Mouse (Mus musculus) Patski (cell line): Measurements from ENCODE around the gene Gm20075. TPM values are rescaled to one million over a fixed set of nuclear protein-coding genes. Genes with fewer than 3 reads are reported as not detected.

Experiments used
- ATAC-seq: fragments of 100-300 bp; one replicate; pipeline ENCODE4 v1.8.0; 2021
- CTCF ChIA-PET: fragments of 350-600 bp; sonication (Branson Sonifier 250); formaldehyde crosslinking; loops from one replicate; lab custom pipeline; 2022; ENCODE audit warnings: inconsistent platforms; lab: Charles Lee
- POLR2A ChIA-PET: fragments of 350-600 bp; sonication (Branson Sonifier 250); formaldehyde crosslinking; loops from one replicate; lab custom pipeline; 2022; ENCODE audit warnings: antibody characterized with exemption, inconsistent platforms; lab: Charles Lee
- DNase-seq: peaks from one replicate; pipeline ENCODE4 v3.0.0-alpha.2; 2011; ENCODE audit warnings: low read depth, low spot score
- H3K27me3 ChIP-seq: fragments of 371-371 bp; one replicate; pipeline ENCODE4 v1.5.1; 2021
- CTCF ChIP-seq: fragments of 100-300 bp; IDR thresholded peaks from one replicate; pipeline ENCODE4 v1.5.1; 2021
- in situ Hi-C: fragments of 300-500 bp; cut with MboI; formaldehyde crosslinking; loops from 3 replicates; pipeline ENCODE4 v1.11.1; 2018; ENCODE audit warnings: low pct_unique_long_range_greater_than_20kb, mixed read lengths
- polyA plus RNA-seq: library from polyadenylated mRNA; unstranded; gene quantifications from one replicate; pipeline ENCODE4 v1.2.3, GENCODE M21; 2021

Gene Gm20075
- polyA plus RNA-seq, 1 experiment from 2014 or later, result 26.4 TPM

DNA sequence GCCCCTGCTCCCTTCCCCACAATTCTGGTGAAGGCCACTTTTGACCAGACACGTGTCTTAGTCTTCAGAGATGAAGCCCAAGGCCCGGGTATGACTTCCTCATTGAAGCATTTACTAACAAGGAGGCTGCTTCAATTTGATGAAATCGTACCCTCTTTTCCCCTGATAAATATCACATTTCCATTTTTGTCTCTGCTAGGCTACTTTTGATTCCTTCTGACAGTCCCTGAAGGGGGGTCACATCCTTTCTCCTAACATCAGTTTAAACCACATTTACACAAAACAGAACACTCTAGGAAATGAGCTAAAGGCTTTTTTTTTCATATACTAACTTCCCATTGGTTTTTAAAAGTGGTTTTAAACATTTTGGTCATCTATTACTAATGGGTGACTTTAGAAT lies 28.4 kb downstream of the Gm20075 start:
- ATAC-seq, result no peak
- peaks cover 3% of the 10 kb centered on the region for H3K27me3 ChIP-seq
- in situ Hi-C loops, result no loop called here

GRCm38 (mm10) chr13:96045396-96045795 lies 35.8 kb downstream of the Gm20075 start:
- ATAC-seq, result no peak

More for the DNA sequence above, 28.4 kb downstream of the Gm20075 start:
- CTCF ChIA-PET, result interaction anchor here (1.1 kb wide), 1 partner anchor 12 kb away, joined by 3 read pairs; no protein-coding TSS in a partner anchor
- POLR2A ChIA-PET, result no interaction called here
- no peak for TF ChIP-seq CTCF
- no peak for DNase-seq

DNA sequence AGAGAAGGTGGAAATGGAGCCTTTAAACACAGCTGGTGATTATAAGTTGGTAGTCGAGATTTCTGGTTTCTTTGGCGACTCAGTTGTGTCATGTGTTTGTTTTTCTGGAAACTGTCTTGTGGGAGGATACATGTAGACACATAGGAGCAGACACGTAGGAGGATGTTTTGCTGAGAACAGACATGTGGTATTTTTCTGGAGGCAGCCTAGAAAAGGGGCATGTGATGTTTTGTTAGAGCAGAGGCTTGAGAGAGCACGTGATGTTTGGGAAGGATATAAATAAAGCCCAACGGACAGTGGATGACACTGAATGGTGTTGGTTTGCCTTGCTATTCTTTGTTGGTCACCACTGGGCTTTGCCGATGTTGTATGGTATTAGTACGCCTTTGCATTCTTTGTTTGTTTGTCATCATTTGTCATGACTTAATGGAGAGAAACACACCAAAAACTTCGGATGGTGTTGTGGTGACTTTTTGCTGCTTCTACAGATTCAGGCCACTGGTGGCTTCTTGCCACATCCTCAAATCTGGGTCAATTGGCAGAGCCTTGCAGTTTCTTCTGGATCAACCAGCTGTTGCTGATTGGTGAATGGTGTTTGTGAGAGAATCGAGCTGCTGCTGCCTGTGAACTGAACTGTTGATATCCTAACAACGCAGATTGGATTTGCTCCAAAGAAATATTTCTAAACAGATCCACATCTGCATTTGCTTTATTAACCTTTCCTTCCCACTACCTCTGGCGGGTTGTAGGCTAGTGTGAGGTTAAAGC lies 40.7 kb downstream of the Gm20075 start:
- no peak for DNase-seq
- no peak for ATAC-seq
- no peaks in the 10 kb centered on the region for H3K27me3 ChIP-seq
- ChIA-PET CTCF (no interaction called here), POLR2A (no interaction called here)
- in situ Hi-C loops, result loop anchor here (25.0 kb wide), 1 partner anchor 547 kb away; no protein-coding TSS in a partner anchor
- TF ChIP-seq CTCF, result no peak

More at GRCm38 (mm10) chr13:96045396-96045795, 35.8 kb downstream of the Gm20075 start:
- ChIA-PET POLR2A (no interaction called here), CTCF (interaction anchor here (1.1 kb wide), 1 partner anchor 12 kb away, joined by 3 read pairs; no protein-coding TSS in a partner anchor)
- no peak for DNase-seq
- in situ Hi-C loops, result loop anchor here (25.0 kb wide), 1 partner anchor 542 kb away; no protein-coding TSS in a partner anchor
- peaks cover 5% of the 10 kb centered on the region for H3K27me3 ChIP-seq
- no peak for TF ChIP-seq CTCF

DNA sequence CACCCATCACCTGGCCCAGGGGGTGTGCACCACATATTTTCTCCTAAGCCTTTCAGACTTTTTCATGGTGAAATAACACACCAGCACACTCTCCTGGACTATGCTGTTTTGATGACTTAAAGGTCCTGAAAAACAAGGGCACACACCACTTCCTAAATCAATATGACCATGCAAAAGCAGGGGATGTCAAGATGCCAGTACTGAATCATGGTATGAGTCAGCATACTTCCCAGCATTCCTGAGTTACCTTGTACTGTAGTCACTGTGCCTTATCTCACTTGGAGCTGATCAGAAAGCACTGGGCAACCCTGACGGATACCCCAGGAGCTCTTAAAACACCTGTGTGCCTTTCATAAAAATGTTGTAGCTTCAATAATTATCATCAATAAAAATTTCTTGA lies 41.6 kb downstream of the Gm20075 start:
- in situ Hi-C loops, result loop anchor here (25.0 kb wide), 1 partner anchor 548 kb away; no protein-coding TSS in a partner anchor
- no peak for TF ChIP-seq CTCF
- POLR2A ChIA-PET, result no interaction called here
- H3K27me3 ChIP-seq, result no peaks in the 10 kb centered on the region
- ATAC-seq, result no peak
- no peak for DNase-seq
- CTCF ChIA-PET, result no interaction called here

DNA sequence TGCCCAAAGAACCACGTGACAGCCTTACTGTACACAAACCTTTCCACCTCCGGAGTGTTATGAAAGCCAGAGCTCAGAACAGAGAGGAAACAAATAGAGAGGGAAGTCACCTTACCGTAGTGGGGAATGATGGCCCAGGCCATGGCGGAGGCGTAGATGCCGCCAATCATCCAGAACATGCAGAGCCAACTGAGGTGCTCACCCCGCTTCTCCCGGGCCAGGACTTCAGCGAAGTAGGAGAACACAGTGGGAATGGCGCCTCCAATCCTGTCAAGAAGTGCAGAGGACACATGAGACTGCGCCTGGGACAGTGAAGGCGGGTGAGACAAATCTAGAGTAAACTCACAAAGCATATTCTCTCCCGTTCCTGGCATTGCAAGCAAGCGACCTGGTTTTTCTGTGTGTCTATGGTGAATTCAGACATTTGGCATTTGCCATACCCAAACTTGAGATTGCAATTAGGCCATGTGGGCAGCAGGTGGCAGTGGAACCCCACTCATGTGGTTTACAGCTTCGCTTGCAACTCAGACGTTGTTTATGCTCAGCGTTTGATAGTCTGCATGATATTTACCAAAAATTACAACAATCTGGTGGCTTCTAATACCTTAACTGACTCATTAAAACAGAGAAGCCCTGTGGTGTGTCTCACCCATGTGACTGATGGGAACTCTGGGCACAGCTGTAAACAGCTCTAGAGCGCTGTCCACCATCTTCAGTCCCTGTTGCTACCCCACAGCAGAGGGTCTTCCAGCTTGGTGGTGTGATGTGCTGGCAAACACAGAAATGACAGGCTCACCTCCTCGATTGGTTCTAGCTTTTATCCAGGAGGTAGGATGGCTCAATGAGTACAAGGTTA lies 50.6 kb downstream of the Gm20075 start:
- H3K27me3 ChIP-seq, result no peaks in the 10 kb centered on the region
- DNase-seq, result no peak
- CTCF ChIA-PET, result no interaction called here
- in situ Hi-C loops, result loop anchor here (25.0 kb wide), 1 partner anchor 557 kb away; no protein-coding TSS in a partner anchor
- no peak for ATAC-seq
- TF ChIP-seq CTCF, result peak; percentile 61
- POLR2A ChIA-PET, result no interaction called here

Other genes with a start within 250 kb of the Gm20075 start
- 0.08 TPM for gene Iqgap2, start 189.5 kb downstream of the Gm20075 start, polyA plus RNA-seq
- gene Gm17190, start 678 bp upstream of the Gm20075 start, polyA plus RNA-seq, result 0.06 TPM
- gene Sv2c, start 51.2 kb upstream of the Gm20075 start, polyA plus RNA-seq, result not detected